Mouse (Mus musculus) MEL (cell line): ENCODE measurements at regions not wholly inside any gene's neighbourhood (a gene's known extent, or its start where the extent isn't known, plus 50 kb on each side); places are given as distances from the start of the nearest gene placed in this dataset.

ENCODE experiments used
- DNase-seq: peaks from one replicate; pipeline ENCODE4 v3.0.0; 2011; ENCODE audit warnings: low read depth, low spot score
- H3K27ac ChIP-seq: 2 replicates; pipeline ENCODE4 v1.5.1; 2012; ENCODE audit warnings: low read depth, mild to moderate bottlenecking, control low read depth, low read length, moderate library complexity; ENCODE audit not compliant: control insufficient read depth
- H3K27me3 ChIP-seq, 2 experiments: fragments of 150-350 bp in 1 of 2; sonication (generic) in 1 of 2; 2 replicates each; pipeline ENCODE4 v1.6.1; 2012; ENCODE audit warnings: low read length in 2 of 2, mild to moderate bottlenecking in 2 of 2, improper control_type of control experiment in 1 of 2, moderate library complexity in 1 of 2; ENCODE audit not compliant: insufficient read depth in 2 of 2, control insufficient read depth in 1 of 2
- H3K36me3 ChIP-seq, 2 experiments: 2 replicates each; pipeline ENCODE4 v1.6.1; 2012 to 2014; ENCODE audit warnings: low read length in 2 of 2, improper control_type of control experiment in 1 of 2, inconsistent platforms in 1 of 2, mild to moderate bottlenecking in 1 of 2; ENCODE audit not compliant: insufficient read depth in 2 of 2, control insufficient read depth in 1 of 2
- H3K4me1 ChIP-seq, 2 experiments: fragments of 150-350 bp in 1 of 2; sonication (generic) in 1 of 2; 2 replicates each; pipeline ENCODE4 v1.6.1; 2012; ENCODE audit warnings: low read length in 2 of 2, improper control_type of control experiment in 1 of 2, mild to moderate bottlenecking in 1 of 2; ENCODE audit not compliant: insufficient read depth in 2 of 2, control insufficient read depth in 1 of 2
- H3K4me3 ChIP-seq, 2 experiments: fragments of 150-350 bp in 1 of 2; sonication (generic) in 1 of 2; 2 replicates each; pipeline ENCODE4 v1.5.1; 2012; ENCODE audit warnings: low read depth in 2 of 2, low read length in 2 of 2, mild to moderate bottlenecking in 2 of 2, moderate library complexity in 2 of 2, control low read depth in 1 of 2, improper control_type of control experiment in 1 of 2; ENCODE audit not compliant: control insufficient read depth in 1 of 2, insufficient read depth in 1 of 2
- H3K79me2 ChIP-seq: 2 replicates; pipeline ENCODE4 v1.6.1; 2012; ENCODE audit warnings: mild to moderate bottlenecking, low read length, moderate library complexity; ENCODE audit not compliant: control insufficient read depth, poor library complexity, insufficient read depth
- H3K9ac ChIP-seq: 2 replicates; pipeline ENCODE4 v1.6.1; 2012; ENCODE audit warnings: low read depth, mild to moderate bottlenecking, control low read depth, low read length, moderate library complexity; ENCODE audit not compliant: control insufficient read depth, poor library complexity, severe bottlenecking
- H3K9me3 ChIP-seq: fragments of 150-350 bp; sonication (generic); replicated peaks from 2 replicates; pipeline ENCODE4 v1.6.1; 2012; ENCODE audit warnings: mild to moderate bottlenecking, low read length, improper control_type of control experiment, moderate library complexity; ENCODE audit not compliant: insufficient read depth
- BHLHE40 ChIP-seq: IDR thresholded peaks from 2 replicates; pipeline ENCODE4 v1.6.1; 2012; ENCODE audit warnings: low read depth, mild to moderate bottlenecking, inconsistent platforms, low read length, improper control_type of control experiment, borderline replicate concordance
- CHD1 ChIP-seq: IDR thresholded peaks from 2 replicates; pipeline ENCODE4 v1.6.1; 2012; ENCODE audit warnings: low read depth, mild to moderate bottlenecking, inconsistent platforms, low read length, improper control_type of control experiment
- CTCF ChIP-seq, 3 experiments: IDR thresholded peaks in 2 of 3; conservative IDR thresholded peaks in 1 of 3; 2 replicates each; pipeline ENCODE4 v1.5.1; 2011 to 2012; ENCODE audit warnings: low read length in 3 of 3, low read depth in 2 of 3, mild to moderate bottlenecking in 2 of 3, improper control_type of control experiment in 1 of 3, inconsistent platforms in 1 of 3, mixed read lengths in 1 of 3, moderate library complexity in 1 of 3; ENCODE audit not compliant: control insufficient read depth in 1 of 3, insufficient read depth in 1 of 3, poor library complexity in 1 of 3, severe bottlenecking in 1 of 3
- ELF1 ChIP-seq: IDR thresholded peaks from 2 replicates; pipeline ENCODE4 v1.6.1; 2014; ENCODE audit warnings: low read depth, mild to moderate bottlenecking, inconsistent platforms, low read length, improper control_type of control experiment, moderate library complexity
- EP300 ChIP-seq, 2 experiments: IDR thresholded peaks; 2 replicates each; pipeline ENCODE4 v1.6.1; 2011; ENCODE audit warnings: improper control_type of control experiment in 2 of 2, low read length in 2 of 2, low read depth in 1 of 2, mild to moderate bottlenecking in 1 of 2
- GABPA ChIP-seq: IDR thresholded peaks from 2 replicates; pipeline ENCODE4 v1.6.1; 2012; ENCODE audit warnings: low read depth, mild to moderate bottlenecking, inconsistent platforms, low read length, improper control_type of control experiment, moderate library complexity
- GATA1 ChIP-seq: IDR thresholded peaks from 2 replicates; pipeline ENCODE4 v1.6.1; 2011; ENCODE audit warnings: low read depth, low read length, improper control_type of control experiment
- HCFC1 ChIP-seq: IDR thresholded peaks from 2 replicates; pipeline ENCODE4 v1.6.1; 2012; ENCODE audit warnings: low read depth, mild to moderate bottlenecking, inconsistent platforms, low read length, improper control_type of control experiment, moderate library complexity
- JUND ChIP-seq: IDR thresholded peaks from 2 replicates; pipeline ENCODE4 v1.6.1; 2011; ENCODE audit warnings: low read depth, mild to moderate bottlenecking, improper control_type of control experiment, low read length
- KAT2A ChIP-seq: conservative IDR thresholded peaks from 2 replicates; pipeline ENCODE4 v1.6.1; 2012; ENCODE audit warnings: low read depth, low read length, improper control_type of control experiment, inconsistent platforms
- MAFK ChIP-seq: IDR thresholded peaks from 2 replicates; pipeline ENCODE4 v1.6.1; 2011; ENCODE audit warnings: low read depth, mild to moderate bottlenecking, low read length, improper control_type of control experiment, borderline replicate concordance
- MAX ChIP-seq: IDR thresholded peaks from 2 replicates; pipeline ENCODE4 v1.6.1; 2011; ENCODE audit warnings: low read length, improper control_type of control experiment
- MAZ ChIP-seq: IDR thresholded peaks from 2 replicates; pipeline ENCODE4 v1.6.1; 2012; ENCODE audit warnings: low read depth, mild to moderate bottlenecking, inconsistent platforms, low read length, improper control_type of control experiment
- MEF2A ChIP-seq: IDR thresholded peaks from 2 replicates; pipeline ENCODE4 v1.6.1; 2014; ENCODE audit warnings: low read depth, mild to moderate bottlenecking, inconsistent platforms, low read length, improper control_type of control experiment; ENCODE audit not compliant: poor library complexity, insufficient replicate concordance, severe bottlenecking; ENCODE audit errors: extremely low read depth
- MXI1 ChIP-seq: IDR thresholded peaks from 2 replicates; pipeline ENCODE4 v1.6.1; 2011; ENCODE audit warnings: mild to moderate bottlenecking, low read depth, low read length, improper control_type of control experiment
- MYB ChIP-seq: IDR thresholded peaks from 2 replicates; pipeline ENCODE4 v1.6.1; 2011; ENCODE audit warnings: mild to moderate bottlenecking, low read depth, low read length, improper control_type of control experiment
- MYC ChIP-seq: IDR thresholded peaks from 2 replicates; pipeline ENCODE4 v1.6.1; 2011; ENCODE audit warnings: low read depth, mild to moderate bottlenecking, low read length, improper control_type of control experiment, moderate library complexity
- NRF1 ChIP-seq: IDR thresholded peaks from 2 replicates; pipeline ENCODE4 v1.6.1; 2014; ENCODE audit warnings: low read depth, mild to moderate bottlenecking, inconsistent platforms, low read length, improper control_type of control experiment, moderate library complexity; ENCODE audit not compliant: poor library complexity, insufficient read depth, severe bottlenecking
- POLR2A ChIP-seq, 2 experiments: IDR thresholded peaks; 2 replicates each; pipeline ENCODE4 v1.6.1; 2011 to 2012; ENCODE audit warnings: low read length in 2 of 2, mild to moderate bottlenecking in 2 of 2, control low read depth in 1 of 2, improper control_type of control experiment in 1 of 2, low read depth in 1 of 2, moderate library complexity in 1 of 2; ENCODE audit not compliant: control insufficient read depth in 1 of 2, insufficient read depth in 1 of 2, poor library complexity in 1 of 2
- POLR2AphosphoS2 ChIP-seq: IDR thresholded peaks from 2 replicates; pipeline ENCODE4 v1.6.1; 2011; ENCODE audit warnings: low read length, improper control_type of control experiment
- POLR2AphosphoS5 ChIP-seq: IDR thresholded peaks from 2 replicates; pipeline ENCODE4 v1.6.1; 2012; ENCODE audit warnings: low read depth, borderline replicate concordance, mild to moderate bottlenecking, inconsistent platforms, low read length, moderate library complexity, mixed read lengths
- RAD21 ChIP-seq: IDR thresholded peaks from 2 replicates; pipeline ENCODE4 v1.6.1; 2011; ENCODE audit warnings: mild to moderate bottlenecking, low read depth, low read length, improper control_type of control experiment
- RCOR1 ChIP-seq: IDR thresholded peaks from 2 replicates; pipeline ENCODE4 v1.6.1; 2012; ENCODE audit warnings: low read depth, mild to moderate bottlenecking, inconsistent platforms, low read length, improper control_type of control experiment
- SIN3A ChIP-seq: IDR thresholded peaks from 2 replicates; pipeline ENCODE4 v1.6.1; 2012; ENCODE audit warnings: low read length, improper control_type of control experiment, inconsistent platforms
- TBP ChIP-seq: IDR thresholded peaks from 2 replicates; pipeline ENCODE4 v1.8.0; 2011; ENCODE audit warnings: low read depth, low read length, improper control_type of control experiment
- TCF12 ChIP-seq: IDR thresholded peaks from 2 replicates; pipeline ENCODE4 v1.6.1; 2014; ENCODE audit warnings: low read depth, mild to moderate bottlenecking, inconsistent platforms, low read length, improper control_type of control experiment, moderate library complexity
- USF1 ChIP-seq: IDR thresholded peaks from 2 replicates; pipeline ENCODE4 v1.6.1; 2014; ENCODE audit warnings: low read depth, mild to moderate bottlenecking, inconsistent platforms, low read length, improper control_type of control experiment, moderate library complexity
- USF2 ChIP-seq, 2 experiments: IDR thresholded peaks; 2 replicates each; pipeline ENCODE4 v1.6.1; 2011 to 2012; ENCODE audit warnings: improper control_type of control experiment in 2 of 2, low read length in 2 of 2, borderline replicate concordance in 1 of 2, inconsistent platforms in 1 of 2, low read depth in 1 of 2, mild to moderate bottlenecking in 1 of 2; ENCODE audit not compliant: insufficient read depth in 1 of 2
- ZKSCAN1 ChIP-seq: IDR thresholded peaks from 2 replicates; pipeline ENCODE4 v1.6.1; 2012; ENCODE audit warnings: low read depth, mild to moderate bottlenecking, inconsistent platforms, low read length, improper control_type of control experiment, moderate library complexity
- ZNF384 ChIP-seq: IDR thresholded peaks from 2 replicates; pipeline ENCODE4 v1.6.1; 2012; ENCODE audit warnings: low read depth, mild to moderate bottlenecking, inconsistent platforms, low read length, improper control_type of control experiment

DNA sequence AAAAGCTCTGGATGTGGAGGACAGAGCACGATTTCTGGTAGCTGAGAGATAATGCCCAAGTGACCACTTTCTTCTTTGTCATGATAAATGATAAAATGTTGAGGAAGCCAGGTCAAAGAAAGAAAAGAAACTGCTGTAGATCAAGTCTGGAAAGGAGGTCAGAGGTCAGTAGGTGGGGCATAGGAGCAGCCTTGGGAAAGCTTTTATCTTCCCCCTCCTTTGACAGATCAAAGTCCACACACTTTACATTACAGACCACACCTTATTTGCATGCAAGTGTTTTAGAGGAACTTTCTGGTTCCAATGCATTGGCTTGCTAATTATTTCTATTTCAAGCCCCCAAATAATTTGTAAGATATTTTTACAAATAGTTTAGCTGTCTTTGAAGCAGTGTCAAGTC is 182.4 kb upstream of the Elavl2 start:
- Histone ChIP-seq H3K27me3 (no peaks in the 10 kb centered on the region), H3K4me3 (no peak overlapping the region), H3K4me1 (no peaks in the 10 kb centered on the region), H3K27ac (no peak overlapping the region), H3K9me3 (no peaks in the 10 kb centered on the region), H3K79me2 (no peaks in the 10 kb centered on the region), H3K9ac (no peak overlapping the region), H3K36me3 (no peaks in the 10 kb centered on the region)
- DNase-seq: no peak
- TF ChIP-seq CTCF (IDR thresholded peaks at IDR 0.05 in 2 of 3, conservative IDR thresholded peaks at IDR 0.05 in 1 of 3; ENCODE audit: control insufficient read depth in 1 of 3, insufficient read depth in 1 of 3, low read depth in 2 of 3, low read length in 3 of 3, poor library complexity in 1 of 3, severe bottlenecking in 1 of 3): no peak
- TF ChIP-seq NRF1: no peak
- TF ChIP-seq USF1: no peak
- no peak for TF ChIP-seq EP300 (IDR thresholded peaks at IDR 0.05; ENCODE audit: low read depth in 1 of 2, low read length in 2 of 2)
- no peak for TF ChIP-seq MEF2A
- TF ChIP-seq ZNF384: no peak
- TF ChIP-seq GABPA: no peak
- no peak for TF ChIP-seq MYC
- TF ChIP-seq BHLHE40: no peak
- TF ChIP-seq POLR2AphosphoS2: no peak
- no peak for TF ChIP-seq SIN3A
- TF ChIP-seq GATA1: no peak
- TF ChIP-seq POLR2AphosphoS5: no peak
- TF ChIP-seq POLR2A (IDR thresholded peaks at IDR 0.05; ENCODE audit: control insufficient read depth in 1 of 2, insufficient read depth in 1 of 2, low read depth in 1 of 2, low read length in 2 of 2, poor library complexity in 1 of 2): no peak
- TF ChIP-seq ELF1: no peak
- no peak for TF ChIP-seq RAD21
- TF ChIP-seq MXI1: no peak
- no peak for TF ChIP-seq MAZ
- TF ChIP-seq CHD1: no peak

DNA sequence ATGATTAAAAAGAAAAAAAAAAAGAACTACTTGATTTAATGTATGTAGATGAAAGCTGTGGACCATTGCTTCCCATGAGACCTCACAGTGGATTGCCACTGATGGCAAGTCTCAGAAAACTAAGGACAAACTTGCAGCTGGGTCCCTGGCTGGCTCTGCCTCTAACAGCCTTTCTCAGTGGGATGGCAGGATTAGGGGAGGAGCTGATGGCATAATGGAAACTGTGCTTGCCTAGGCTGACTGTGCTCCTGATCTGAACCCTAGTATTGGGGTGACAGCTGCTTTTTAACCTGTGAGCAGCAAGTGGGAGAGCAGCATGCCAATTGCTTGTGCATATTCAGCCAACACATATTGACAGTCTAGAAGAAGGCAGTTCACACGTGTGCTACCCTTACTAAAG is 156.9 kb upstream of the Elavl2 start:
- peaks cover 6 to 10% of the 10 kb centered on the region in 2 experiments; a peak in 3 of 4 replicates for H3K4me1 ChIP-seq
- no peak overlapping the region for H3K4me3 ChIP-seq
- H3K27me3 ChIP-seq: no peaks in the 10 kb centered on the region
- no peaks in the 10 kb centered on the region for H3K9me3 ChIP-seq
- peaks cover 0 to 10% of the 10 kb centered on the region in 2 experiments; a peak in 2 of 4 replicates for H3K36me3 ChIP-seq
- peak overlapping the region; percentile 47; the same call in 1 of the 2 replicates for H3K9ac ChIP-seq
- no peak for TF ChIP-seq EP300 (IDR thresholded peaks at IDR 0.05; ENCODE audit: low read depth in 1 of 2, low read length in 2 of 2)
- TF ChIP-seq MYB: no peak
- no peak for TF ChIP-seq MAX
- no peak for TF ChIP-seq USF2 (IDR thresholded peaks at IDR 0.05; ENCODE audit: borderline replicate concordance in 1 of 2, insufficient read depth in 1 of 2, low read depth in 1 of 2, low read length in 2 of 2)
- TF ChIP-seq POLR2AphosphoS2: no peak
- no peak for TF ChIP-seq CTCF (IDR thresholded peaks at IDR 0.05 in 2 of 3, conservative IDR thresholded peaks at IDR 0.05 in 1 of 3; ENCODE audit: control insufficient read depth in 1 of 3, insufficient read depth in 1 of 3, low read depth in 2 of 3, low read length in 3 of 3, poor library complexity in 1 of 3, severe bottlenecking in 1 of 3)
- no peak for TF ChIP-seq JUND
- no peak for TF ChIP-seq MAFK
- no peak for TF ChIP-seq MEF2A
- TF ChIP-seq USF1: no peak
- TF ChIP-seq KAT2A: no peak
- TF ChIP-seq RCOR1: no peak
- no peak for TF ChIP-seq TBP
- TF ChIP-seq MAZ: no peak
- TF ChIP-seq ZKSCAN1: no peak
- TF ChIP-seq HCFC1: no peak
- TF ChIP-seq TCF12: no peak
- TF ChIP-seq SIN3A: no peak
- TF ChIP-seq BHLHE40: no peak
- H3K79me2 ChIP-seq: no peaks in the 10 kb centered on the region
- H3K27ac ChIP-seq: peak overlapping the region; percentile 92
- DNase-seq: peak; percentile 52
